Mouse (Mus musculus) stomach, postnatal 0 days (tissue): ENCODE results near the gene Mical3.

Experiments used
- CTCF ChIP-seq: IDR thresholded peaks from 2 replicates; pipeline ENCODE4 v1.5.1; 2016; ENCODE audit warnings: antibody characterized with exemption, low read depth, mild to moderate bottlenecking, moderate library complexity
- EP300 ChIP-seq: optimal IDR thresholded peaks from 2 replicates; pipeline ENCODE3; 2016; ENCODE audit warnings: antibody characterized with exemption

GRCm38 (mm10) chr6:121098511-121099227 lies 32.1 kb downstream of the Mical3 start:
- TF ChIP-seq CTCF (no peak), EP300 (no peak)
